In the genomic region with DNA sequence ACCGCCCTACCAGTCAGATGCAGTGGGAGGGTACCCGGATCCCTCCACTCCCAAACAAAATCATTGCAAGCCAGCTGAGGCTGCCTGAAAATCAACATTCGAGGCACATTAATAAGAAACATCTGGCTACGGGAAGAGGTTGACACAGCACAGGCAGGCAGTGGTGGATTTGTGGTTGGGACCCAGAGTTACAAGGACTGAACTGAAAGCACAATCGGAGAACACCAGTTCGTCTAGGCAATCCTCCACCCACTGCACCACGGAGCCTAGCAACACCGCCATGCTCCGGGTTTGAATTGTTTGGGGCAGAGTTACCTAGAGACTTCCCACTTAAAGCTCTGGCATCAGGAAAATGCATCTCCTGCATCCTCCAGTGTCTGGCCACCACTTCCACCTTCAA, we compare ENCODE assay signal across 9 mouse cellular contexts. TPM values are rescaled to one million over a fixed set of nuclear protein-coding genes. Genes with fewer than 3 reads are reported as not detected.
DNase-seq lines count a peak whose midpoint lies in the region; ATAC-seq and TF ChIP-seq lines count a peak whose summit lies in the region.
"Had no signal": no experiment of that assay in that cellular context is flagged by ENCODE, and none has a peak within 500 bp of the region (broad histone marks: within the 10 kb centered on the region; RNA-seq: fewer than 3 reads in every experiment).

No protein-coding gene starts in this region.

- H3K27ac ChIP-seq in layer of hippocampus, adult 2 months: peak overlapping the region; percentile 85; the same call in 1 of the 2 replicates
- H3K27ac ChIP-seq in forebrain, embryonic 10.5 days: peak overlapping the region; percentile 85; the same call in 1 of the 2 replicates
- H3K27ac ChIP-seq in hindbrain, embryonic 16.5 days (ENCODE audit: low read depth, low read length): peak overlapping the region; percentile 9
- peak overlapping the region; percentile 59 for H3K27ac ChIP-seq in midbrain, embryonic 15.5 days

- peak overlapping the region; percentile 82 for H3K4me3 ChIP-seq in layer of hippocampus, adult 2 months
- peak overlapping the region; percentile 78 for H3K4me3 ChIP-seq in forebrain, embryonic 10.5 days
- H3K4me3 ChIP-seq in hindbrain, embryonic 16.5 days (ENCODE audit: low read length): peak overlapping the region; percentile 76
- H3K4me3 ChIP-seq in midbrain, embryonic 15.5 days: peak overlapping the region; percentile 71

- WGBS in forebrain, embryonic 10.5 days: 32% methylated on average over 9 of the region's 9 CpGs
- WGBS in hindbrain, embryonic 16.5 days: 12% methylated on average over 9 of the region's 9 CpGs
- 22% methylated on average over 9 of the region's 9 CpGs for WGBS in midbrain, embryonic 15.5 days

- peaks cover 43% of the 10 kb centered on the region for H3K4me1 ChIP-seq in forebrain, embryonic 10.5 days
- H3K4me1 ChIP-seq in hindbrain, embryonic 16.5 days (ENCODE audit: control insufficient read depth, insufficient read depth, low read depth, low read length): peaks cover 10% of the 10 kb centered on the region
- peaks cover 13% of the 10 kb centered on the region for H3K4me1 ChIP-seq in midbrain, embryonic 15.5 days

- TF ChIP-seq CTCF in layer of hippocampus, adult 2 months (conservative IDR thresholded peaks at IDR 0.05): no peak

- H3K9ac ChIP-seq in hindbrain, embryonic 16.5 days (ENCODE audit: low read depth, low read length): peak overlapping the region; percentile 79
- peak overlapping the region; percentile 76 for H3K9ac ChIP-seq in midbrain, embryonic 15.5 days

- H3K4me2 ChIP-seq in hindbrain, embryonic 16.5 days (ENCODE audit: low read length): peak overlapping the region; percentile 94
- peak overlapping the region; percentile 79 for H3K4me2 ChIP-seq in midbrain, embryonic 15.5 days

- H3K27me3 ChIP-seq in forebrain, embryonic 10.5 days (ENCODE audit: poor library complexity, severe bottlenecking): peaks cover 84% of the 10 kb centered on the region
- H3K27me3 ChIP-seq in hindbrain, embryonic 16.5 days (replicated peaks; ENCODE audit: control insufficient read depth, insufficient read depth, low read length): no peaks in the 10 kb centered on the region
- no peaks in the 10 kb centered on the region for H3K27me3 ChIP-seq in midbrain, embryonic 15.5 days (replicated peaks)

- no peaks in the 10 kb centered on the region for H3K36me3 ChIP-seq in forebrain, embryonic 10.5 days (replicated peaks)
- no peaks in the 10 kb centered on the region for H3K36me3 ChIP-seq in hindbrain, embryonic 16.5 days (ENCODE audit: control insufficient read depth, insufficient read depth, low read length)
- no peaks in the 10 kb centered on the region for H3K36me3 ChIP-seq in midbrain, embryonic 15.5 days (replicated peaks)

- H3K9me3 ChIP-seq in forebrain, embryonic 10.5 days: no peaks in the 10 kb centered on the region
- no peaks in the 10 kb centered on the region for H3K9me3 ChIP-seq in hindbrain, embryonic 16.5 days (ENCODE audit: control insufficient read depth, low read length)
- no peaks in the 10 kb centered on the region for H3K9me3 ChIP-seq in midbrain, embryonic 15.5 days

- peak; percentile 50 for ATAC-seq in hindbrain, embryonic 16.5 days
- peak; percentile 46 for ATAC-seq in midbrain, embryonic 15.5 days (replicated peaks)

- peak in 1 of 2 experiments; percentile 26 for DNase-seq in layer of hippocampus, adult 2 months (ENCODE audit: low spot score in 2 of 2)
- no peak for DNase-seq in layer of hippocampus, postnatal 25 days (ENCODE audit: extremely low spot score in 1 of 2, low spot score in 1 of 2)
- peak; percentile 23 for DNase-seq in forebrain, embryonic 10.5 days (ENCODE audit: extremely low spot score, low spot score)
- DNase-seq in urinary bladder, adult 2 months (ENCODE audit: low spot score): no peak
- DNase-seq in MN1 (ENCODE audit: low spot score): no peak
- DNase-seq in adrenal gland, postnatal 25 days: no peak

RNA-seq across cellular contexts. Expression of gene Prickle2, which starts 1.1 kb away (rescaled TPM):
- 100 to 1,000 TPM; 208 to 212 TPM for total RNA-seq in layer of hippocampus, adult 2 months (2021)
- total RNA-seq in layer of hippocampus, postnatal 25 days (2021): 100 to 1,000 TPM; 200 to 203 TPM
- 2.3 and 2.6 TPM in 2 replicates for polyA plus RNA-seq in forebrain, embryonic 10.5 days (2016; fragmentation: Nextera tagmentation; extraction: Ambion mirVana)
- polyA plus RNA-seq in hindbrain, embryonic 16.5 days (2015; fragmentation: Nextera tagmentation; extraction: Ambion mirVana): 13.6 and 16.3 TPM in 2 replicates
- 15.4 and 17.0 TPM in 2 replicates for polyA plus RNA-seq in midbrain, embryonic 15.5 days (2015; fragmentation: Nextera tagmentation; extraction: Ambion mirVana)
- 13.6 and 18.0 TPM in 2 replicates for polyA plus RNA-seq in urinary bladder, adult 2 months (2012; rRNA removed)
- total RNA-seq in adrenal gland, postnatal 25 days (2021): 8.3 and 9.5 TPM in 2 replicates
- total RNA-seq: MEL had no signal

Comparison
In these comparisons a context has a peak if more than half of its experiments do, and no peak if none do; other contexts are left out.
1. H3K27ac ChIP-seq: peak in every context shown above with its lines; median percentile 85 in layer of hippocampus, adult 2 months; 85 in forebrain, embryonic 10.5 days; 59 in midbrain, embryonic 15.5 days; 9 in hindbrain, embryonic 16.5 days.